In the genomic region with DNA sequence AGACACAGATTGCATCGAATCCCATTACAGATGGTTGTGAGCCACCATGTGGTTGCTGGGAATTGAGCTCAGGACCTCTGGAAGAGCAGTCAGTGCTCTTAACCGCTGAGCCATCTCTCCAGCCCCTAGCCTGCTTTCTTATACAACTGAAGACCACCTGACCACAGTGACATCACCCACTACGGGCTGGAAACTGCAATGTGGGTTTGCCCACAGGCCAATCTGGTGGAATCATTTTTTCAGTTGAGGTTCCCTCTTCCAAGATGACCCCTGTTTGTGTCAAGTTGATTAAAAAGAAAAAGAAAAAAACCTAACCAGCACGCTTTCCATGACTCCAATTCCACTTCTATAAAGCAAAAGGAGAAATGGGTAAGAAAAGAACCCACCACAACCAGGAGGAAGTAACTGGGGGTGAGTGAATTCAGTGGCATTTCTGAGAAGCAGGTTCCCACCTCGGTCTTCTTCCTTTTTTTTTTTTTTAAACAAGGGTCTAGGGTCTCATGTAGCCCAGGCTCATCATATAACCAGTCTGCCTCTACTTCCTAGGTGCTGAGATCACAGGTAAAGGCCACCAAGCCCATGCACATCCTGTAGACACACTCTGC, we compare ENCODE assay signal across 15 mouse cellular contexts. TPM values are rescaled to one million over a fixed set of nuclear protein-coding genes. Genes with fewer than 3 reads are reported as not detected.
DNase-seq lines count a peak whose midpoint lies in the region; ATAC-seq and TF ChIP-seq lines count a peak whose summit lies in the region.
"Had no signal": no experiment of that assay in that cellular context is flagged by ENCODE, and none has a peak within 500 bp of the region (broad histone marks: within the 10 kb centered on the region; RNA-seq: fewer than 3 reads in every experiment).

No protein-coding gene starts in this region.

- no peak overlapping the region for H3K4me2 ChIP-seq in CH12.LX (ENCODE audit: insufficient read depth, low read depth, poor library complexity, severe bottlenecking)
- 0 out of 2 replicates have a peak overlapping the region, but pooled peaks have one; percentile 63 for H3K4me2 ChIP-seq in liver, embryonic 13.5 days
- H3K4me2 ChIP-seq: forebrain, embryonic 15.5 days; limb, embryonic 15.5 days; midbrain, embryonic 12.5 days had no signal

- 22% methylated on average over 5 of the region's 5 CpGs for WGBS in bone marrow, adult 2 months
- 41% methylated on average over 5 of the region's 5 CpGs for WGBS in liver, embryonic 13.5 days (ENCODE audit: insufficient replicate concordance)

- no peaks in the 10 kb centered on the region for H3K79me2 ChIP-seq in CH12.LX (replicated peaks; ENCODE audit: control insufficient read depth, extremely low read depth, insufficient read depth, poor library complexity, severe bottlenecking)

- no peak for ATAC-seq in liver, embryonic 13.5 days (ENCODE audit: low read depth)
- ATAC-seq in megakaryocyte progenitor cell, adult 5-6 weeks (replicated peaks; ENCODE audit: poor library complexity), result 0 out of 2 replicates have a peak, but pooled peaks have one; percentile 2
- ATAC-seq: forebrain, embryonic 15.5 days had no signal

- H3K9me3 ChIP-seq in CH12.LX (replicated peaks; ENCODE audit: low read length), result no peaks in the 10 kb centered on the region
- no peaks in the 10 kb centered on the region for H3K9me3 ChIP-seq in liver, embryonic 13.5 days (replicated peaks)
- H3K9me3 ChIP-seq: embryonic facial prominence, embryonic 10.5 days; forebrain, embryonic 15.5 days; heart, embryonic 10.5 days; limb, embryonic 15.5 days; midbrain, embryonic 12.5 days had no signal

- intact Hi-C loops in gastrocnemius, adult 2 months (cut with DNase I), result no loop called here
- intact Hi-C loops in left cerebral cortex, adult 2 months (cut with DNase I), result no loop called here

- in situ Hi-C loops in CH12.LX (cut with MboI; ENCODE audit: low pct_ligation_motif_present, low pct_unique_long_range_greater_than_20kb, low sequenced_read_pairs), result loop anchor here (5.0 kb wide), 1 partner anchor 87 kb away; no protein-coding TSS in a partner anchor

- no peak for TF ChIP-seq POLR2A in CH12.LX (IDR thresholded peaks at IDR 0.05; ENCODE audit: low read depth, low read length)
- no peak for TF ChIP-seq POLR2A in bone marrow, adult 2 months (IDR thresholded peaks at IDR 0.05; ENCODE audit: borderline replicate concordance, control insufficient read depth, low read depth, low read length)

- peaks cover 5% of the 10 kb centered on the region for H3K27me3 ChIP-seq in CH12.LX (replicated peaks)
- H3K27me3 ChIP-seq in liver, embryonic 13.5 days, result peaks cover 3% of the 10 kb centered on the region; the same call in 1 of the 2 replicates
- H3K27me3 ChIP-seq: forebrain, embryonic 15.5 days; limb, embryonic 15.5 days had no signal

- no peaks in the 10 kb centered on the region for H3K36me3 ChIP-seq in CH12.LX (replicated peaks in 1 of 2; ENCODE audit: control insufficient read depth in 1 of 2, insufficient read depth in 1 of 2, low read length in 1 of 2)
- no peaks in the 10 kb centered on the region for H3K36me3 ChIP-seq in liver, embryonic 13.5 days
- H3K36me3 ChIP-seq: embryonic facial prominence, embryonic 10.5 days; forebrain, embryonic 15.5 days; heart, embryonic 10.5 days; limb, embryonic 15.5 days; midbrain, embryonic 12.5 days had no signal

- no peak for TF ChIP-seq RAD21 in CH12.LX (IDR thresholded peaks at IDR 0.05; ENCODE audit: low read depth, low read length)

- dilution Hi-C loops in CH12.LX (cut with MboI; ENCODE audit: extremely low pct_ligation_motif_present, extremely low pct_unique_long_range_greater_than_20kb, low sequenced_read_pairs), result no loop called here

- DNase-seq in CH12.LX (ENCODE audit: extremely low read depth), result peak; percentile 31
- DNase-seq in liver, embryonic 13.5 days, result no peak
- DNase-seq in gastrocnemius, adult 2 months, result no peak
- no peak for DNase-seq in spleen, postnatal 36 days (ENCODE audit: low spot score in 2 of 2)
- no peak for DNase-seq in left cerebral cortex, adult 2 months (ENCODE audit: extremely low spot score in 1 of 2, low spot score in 2 of 2)

- TF ChIP-seq EP300 in CH12.LX (IDR thresholded peaks at IDR 0.05; ENCODE audit: low read length), result no peak; the same call in 1 of the 2 replicates

- H3K9ac ChIP-seq in CH12.LX (ENCODE audit: insufficient read depth, low read depth), result no peak overlapping the region
- peak overlapping the region; percentile 77 for H3K9ac ChIP-seq in liver, embryonic 13.5 days
- H3K9ac ChIP-seq: forebrain, embryonic 15.5 days; limb, embryonic 15.5 days; midbrain, embryonic 12.5 days had no signal

- H3K4me1 ChIP-seq in CH12.LX (ENCODE audit: control insufficient read depth in 1 of 2, insufficient read depth in 2 of 2), result peaks cover 0 to 26% of the 10 kb centered on the region in 2 experiments; a peak in 2 of 4 replicates
- peaks cover 6% of the 10 kb centered on the region; the same call in 1 of the 2 replicates for H3K4me1 ChIP-seq in bone marrow, adult 2 months (ENCODE audit: control insufficient read depth, insufficient read depth, low read length)
- peaks cover 90% of the 10 kb centered on the region for H3K4me1 ChIP-seq in liver, embryonic 13.5 days (replicated peaks)
- H3K4me1 ChIP-seq: midbrain, embryonic 12.5 days had no signal

- H3K27ac ChIP-seq in CH12.LX (ENCODE audit: insufficient read depth, low read depth), result no peak overlapping the region
- H3K27ac ChIP-seq in bone marrow, adult 2 months (ENCODE audit: control insufficient read depth, insufficient read depth, low read depth, low read length, poor library complexity), result peak overlapping the region; percentile 93; the same call in 1 of the 2 replicates
- H3K27ac ChIP-seq in liver, embryonic 13.5 days, result peak overlapping the region; percentile 98
- no peak overlapping the region for H3K27ac ChIP-seq in gastrocnemius, adult 2 months
- H3K27ac ChIP-seq in left cerebral cortex, adult 2 months, result no peak overlapping the region
- H3K27ac ChIP-seq: embryonic facial prominence, embryonic 10.5 days; forebrain, embryonic 15.5 days; hindbrain, postnatal 0 days; layer of hippocampus, adult 2 months; limb, embryonic 15.5 days; macrophage; midbrain, embryonic 12.5 days had no signal

- no peak for TF ChIP-seq CTCF in CH12.LX (conservative IDR thresholded peaks at IDR 0.05 in 1 of 2, IDR thresholded peaks at IDR 0.05 in 1 of 2; ENCODE audit: low read depth in 2 of 2, low read length in 2 of 2)
- no peak for TF ChIP-seq CTCF in bone marrow, adult 2 months (IDR thresholded peaks at IDR 0.05; ENCODE audit: control insufficient read depth, insufficient read depth, low read length)
- TF ChIP-seq CTCF in gastrocnemius, adult 2 months (IDR thresholded peaks at IDR 0.05), result no peak
- TF ChIP-seq CTCF in left cerebral cortex, adult 2 months (IDR thresholded peaks at IDR 0.05), result no peak

- no peak overlapping the region for H3K4me3 ChIP-seq in CH12.LX (replicated peaks in 1 of 3; ENCODE audit: low read depth in 2 of 3, low read length in 2 of 3, poor library complexity in 1 of 3)
- no peak overlapping the region for H3K4me3 ChIP-seq in bone marrow, adult 2 months (replicated peaks; ENCODE audit: control insufficient read depth, low read depth, low read length)
- H3K4me3 ChIP-seq in liver, embryonic 13.5 days (replicated peaks), result no peak overlapping the region
- no peak overlapping the region for H3K4me3 ChIP-seq in gastrocnemius, adult 2 months
- no peak overlapping the region for H3K4me3 ChIP-seq in left cerebral cortex, adult 2 months
- H3K4me3 ChIP-seq: embryonic facial prominence, embryonic 10.5 days; forebrain, embryonic 15.5 days; heart, embryonic 10.5 days; layer of hippocampus, adult 2 months; limb, embryonic 15.5 days; midbrain, embryonic 12.5 days had no signal

TF ChIP-seq in CH12.LX, 34 proteins besides CTCF, POLR2A, EP300 and RAD21:
- TF ChIP-seq MAZ (IDR thresholded peaks at IDR 0.05; ENCODE audit: low read depth, low read length) (no peak), BHLHE40 (IDR thresholded peaks at IDR 0.05; ENCODE audit: low read depth, low read length) (0 out of 2 replicates have a peak, but pooled peaks have one; percentile 20), USF2 (conservative IDR thresholded peaks at IDR 0.05; ENCODE audit: low read depth, low read length) (no peak), ZNF384 (IDR thresholded peaks at IDR 0.05; ENCODE audit: low read depth, low read length) (peak; percentile 56), MEF2A (IDR thresholded peaks at IDR 0.05; ENCODE audit: borderline replicate concordance, low read depth, low read length) (no peak)

RNA-seq across cellular contexts. Expression of a gene that starts 36.0 kb away (rescaled TPM):
- 3.5 and 3.6 TPM in 2 replicates for total RNA-seq in CH12.LX (2012; rRNA removed)
- total RNA-seq in CH12.LX (2014; rRNA removed), result 0.83 and 1.3 TPM in 2 replicates
- polyA plus RNA-seq in CH12.LX (2012; ENCODE audit: insufficient read length, low read depth), result 3.0 and 3.1 TPM in 2 replicates
- polyA plus RNA-seq in bone marrow, adult 2 months (2011; ENCODE audit: insufficient read depth, insufficient read length, low replicate concordance, missing spikeins), result 2.4 and 6.0 TPM in 2 replicates
- polyA plus RNA-seq in liver, embryonic 13.5 days (2015; fragmentation: Nextera tagmentation; extraction: Ambion mirVana), result 2.9 and 3.7 TPM in 2 replicates
- 0.15 TPM in 1 of 2 replicates, not detected in the other for total RNA-seq in megakaryocyte progenitor cell, adult 5-6 weeks (2015)
- 0.25 TPM in 1 of 2 replicates, not detected in the other for total RNA-seq in megakaryocyte progenitor cell, adult 5-6 weeks (2017)
- total RNA-seq in gastrocnemius, adult 2 months (2021), result 10 to 100 TPM; 13.4 to 15.9 TPM
- total RNA-seq in left cerebral cortex, adult 2 months (2021), result 10 to 100 TPM; 47.2 to 47.8 TPM

Comparison
In these comparisons a context has a peak if more than half of its experiments do, and no peak if none do; other contexts are left out.
1. H3K27ac ChIP-seq: peak in bone marrow, adult 2 months (single experiment) and liver, embryonic 13.5 days (single experiment); none in CH12.LX (single experiment), gastrocnemius, adult 2 months (single experiment) and left cerebral cortex, adult 2 months (single experiment).